Mouse (Mus musculus) stomach, embryonic 14.5 days (tissue): ENCODE results near the gene Selenbp2. TPM values are rescaled to one million over a fixed set of nuclear protein-coding genes. Genes with fewer than 3 reads are reported as not detected.
"Not testable (repeated sequence)": the region's sequence is repeated elsewhere in the genome, so short reads cannot be mapped to it uniquely, and the experiment has no call there.

ENCODE experiments used
- ATAC-seq: fragments of 200-750 bp; cut with Nextera tagmentation; 2 replicates; pipeline ENCODE4 v1.8.0; 2017; ENCODE audit warnings: low read depth, moderate TSS enrichment; ENCODE audit not compliant: insufficient number of reproducible peaks, insufficient read depth, low FRiP score
- H3K27ac ChIP-seq: fragments of 300-500 bp; sonication (generic); 2 replicates; pipeline ENCODE4 v1.5.1; 2014; ENCODE audit warnings: mild to moderate bottlenecking, low read length, moderate library complexity, mixed read lengths
- H3K27me3 ChIP-seq: fragments of 300-500 bp; sonication (generic); 2 replicates; pipeline ENCODE4 v1.6.1; 2014; ENCODE audit warnings: low read length, control low read depth, mixed read lengths; ENCODE audit not compliant: control insufficient read depth, insufficient read depth
- H3K36me3 ChIP-seq: fragments of 300-500 bp; sonication (generic); 2 replicates; pipeline ENCODE4 v1.6.1; 2014; ENCODE audit warnings: mild to moderate bottlenecking, control low read depth, low read length, moderate library complexity, mixed read lengths; ENCODE audit not compliant: control insufficient read depth, insufficient read depth
- H3K4me1 ChIP-seq: fragments of 300-500 bp; sonication (generic); 2 replicates; pipeline ENCODE4 v1.6.1; 2014; ENCODE audit warnings: low read length, control low read depth, mixed read lengths; ENCODE audit not compliant: control insufficient read depth, insufficient read depth
- H3K4me2 ChIP-seq: fragments of 300-500 bp; sonication (generic); replicated peaks from 2 replicates; pipeline ENCODE4 v1.6.1; 2014; ENCODE audit warnings: low read depth, low read length, control low read depth
- H3K4me3 ChIP-seq: fragments of 300-500 bp; sonication (generic); 2 replicates; pipeline ENCODE4 v1.5.1; 2014; ENCODE audit warnings: low read depth, low read length, control low read depth
- H3K9ac ChIP-seq: fragments of 300-500 bp; sonication (generic); replicated peaks from 2 replicates; pipeline ENCODE4 v1.6.1; 2014; ENCODE audit warnings: low read depth, mild to moderate bottlenecking, control low read depth, low read length, moderate library complexity, mixed read lengths
- H3K9me3 ChIP-seq: fragments of 300-500 bp; sonication (generic); 2 replicates; pipeline ENCODE4 v1.6.1; 2016; ENCODE audit warnings: low read depth, low read length, control low read depth; ENCODE audit not compliant: control insufficient read depth
- WGBS: fragments of 180-500 bp; shearing (Covaris S2); extraction: QIAGEN DNeasy Blood & Tissue Kit; methylation state at CpG from one replicate; pipeline ENCODE4 v1.1.7; 2014; 5-methylcytosine and 5-hydroxymethylcytosine counted together
- polyA plus RNA-seq: library from polyadenylated mRNA; unstranded; fragments of >200 nt; fragmentation: Nextera tagmentation; extraction: Ambion mirVana; gene quantifications from 2 replicates; pipeline ENCODE4 v1.2.1, GENCODE M21; 2014

Gene Selenbp2
- polyA plus RNA-seq, 1 experiment from 2014 or later: 2.6 TPM

- 78% methylated on average over 2 of the region's 3 CpGs for WGBS
- ATAC-seq, H3K4me1 ChIP-seq, H3K9me3 ChIP-seq, H3K36me3 ChIP-seq, H3K27me3 ChIP-seq, H3K27ac ChIP-seq, H3K4me2 ChIP-seq, H3K9ac ChIP-seq, H3K4me3 ChIP-seq: not testable (repeated sequence)
These were observed 4.7 kb upstream of the Selenbp2 start for GRCm38 (mm10) chr3:94688698-94689097.

DNA sequence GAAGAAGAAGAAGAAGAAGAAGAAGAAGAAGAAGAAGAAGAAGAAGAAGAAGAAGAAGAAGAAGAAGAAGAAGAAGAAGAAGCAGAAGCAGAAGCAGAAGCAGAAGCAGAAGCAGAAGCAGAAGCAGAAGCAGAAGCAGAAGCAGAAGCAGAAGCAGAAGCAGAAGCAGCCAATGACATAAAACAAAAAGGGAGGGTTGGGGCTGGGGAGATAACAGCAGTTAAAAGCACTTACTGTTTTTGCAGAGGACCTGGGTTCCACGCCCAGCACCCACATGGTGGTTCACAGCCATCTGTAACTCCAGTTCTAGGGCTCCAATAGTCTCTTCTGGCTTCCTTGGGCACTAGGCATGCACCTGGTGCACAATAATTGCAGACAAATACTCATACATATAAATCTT is 4.2 kb upstream of the Selenbp2 start:
- H3K27me3 ChIP-seq, ATAC-seq, H3K9ac ChIP-seq, H3K27ac ChIP-seq, H3K36me3 ChIP-seq, H3K4me3 ChIP-seq, H3K4me2 ChIP-seq, H3K4me1 ChIP-seq, H3K9me3 ChIP-seq: not testable (repeated sequence)
- WGBS: 73% methylated on average over 1 of the region's 1 CpGs

GRCm38 (mm10) chr3:94690162-94690561 is 3.2 kb upstream of the Selenbp2 start:
- H3K27ac ChIP-seq, H3K4me2 ChIP-seq, H3K9ac ChIP-seq, H3K4me1 ChIP-seq, ATAC-seq, H3K27me3 ChIP-seq, H3K4me3 ChIP-seq, H3K36me3 ChIP-seq, H3K9me3 ChIP-seq: not testable (repeated sequence)
- WGBS: 70% methylated on average over 6 of the region's 6 CpGs

DNA sequence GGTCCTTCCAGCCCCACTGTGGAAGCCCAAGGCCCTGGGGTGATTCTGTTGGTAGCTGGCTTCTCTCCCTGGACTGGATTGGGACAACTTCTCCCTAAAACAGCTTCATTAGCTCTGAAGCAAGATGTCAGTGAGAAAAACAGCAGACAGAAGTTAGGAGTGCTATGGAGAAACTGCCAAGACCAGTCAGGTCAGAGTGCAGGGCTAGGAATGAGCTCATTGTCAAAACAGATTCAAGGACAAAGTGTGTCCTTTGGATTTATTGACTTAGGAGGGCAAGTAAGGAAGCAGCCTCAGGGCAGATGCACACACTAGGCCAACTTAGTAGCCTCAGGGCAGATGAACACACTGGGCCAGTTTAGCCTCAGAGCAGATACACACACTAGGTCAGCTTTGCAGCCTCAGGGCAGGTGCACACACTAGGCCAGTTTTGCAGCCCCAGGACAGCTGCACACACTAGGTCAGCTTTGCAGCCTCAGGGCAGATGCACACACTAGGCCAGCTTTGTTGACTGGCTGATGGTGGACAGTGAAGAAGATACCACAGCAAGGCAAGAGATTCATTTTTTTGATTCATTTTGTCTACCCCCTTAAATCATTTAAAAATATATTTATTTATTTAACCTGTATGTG is 2.6 kb upstream of the Selenbp2 start:
- H3K4me3 ChIP-seq: no peak overlapping the region
- no peak overlapping the region for H3K9ac ChIP-seq
- no peaks in the 10 kb centered on the region for H3K36me3 ChIP-seq
- no peaks in the 10 kb centered on the region for H3K4me1 ChIP-seq
- H3K27me3 ChIP-seq: no peaks in the 10 kb centered on the region
- no peak overlapping the region for H3K27ac ChIP-seq
- H3K4me2 ChIP-seq: no peak overlapping the region
- no peak for ATAC-seq
- no peaks in the 10 kb centered on the region for H3K9me3 ChIP-seq

DNA sequence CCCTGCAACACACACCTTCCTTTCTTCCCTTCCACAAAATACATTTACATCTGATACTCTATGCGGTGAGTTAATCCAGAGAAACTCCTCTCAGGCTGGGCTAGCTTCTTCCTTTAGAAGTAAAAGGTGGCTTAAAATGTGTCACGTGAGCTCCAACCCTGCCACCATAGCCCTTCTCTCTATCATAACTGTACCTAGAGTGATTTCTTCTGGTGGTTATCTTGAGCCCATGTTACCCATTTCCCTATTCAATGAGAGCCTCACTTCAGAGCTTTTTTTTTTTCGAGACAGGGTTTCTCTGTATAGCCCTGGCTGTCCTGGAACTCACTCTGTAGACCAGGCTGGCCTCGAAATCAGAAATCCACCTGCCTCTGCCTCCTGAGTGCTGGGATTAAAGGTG is 1.7 kb upstream of the Selenbp2 start:
- not testable (repeated sequence) for H3K4me2 ChIP-seq, ATAC-seq
- 89% methylated on average over 4 of the region's 4 CpGs for WGBS

DNA sequence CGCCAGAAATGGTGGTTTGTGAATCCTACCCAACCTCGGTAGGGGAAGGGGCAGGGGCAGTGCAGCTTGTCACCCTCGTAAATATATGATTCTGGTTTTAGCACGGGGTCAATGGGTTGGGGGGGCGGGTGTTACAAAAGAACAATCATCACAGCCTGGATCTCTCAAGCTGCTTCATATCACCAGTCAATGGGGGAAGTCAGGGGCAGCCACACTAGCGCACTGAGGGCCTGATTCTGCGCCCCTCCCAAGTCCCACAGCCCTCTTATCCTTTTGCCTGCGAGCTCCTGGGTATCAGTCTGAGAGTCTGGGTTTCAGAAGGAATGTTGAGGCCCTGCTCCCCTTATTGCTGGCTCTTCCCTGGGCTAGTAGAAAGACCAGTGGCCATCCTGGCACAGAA is 518 bp downstream of the Selenbp2 start:
- not testable (repeated sequence) for H3K9me3 ChIP-seq, H3K4me3 ChIP-seq, H3K4me1 ChIP-seq, H3K9ac ChIP-seq, H3K27me3 ChIP-seq, H3K36me3 ChIP-seq, ATAC-seq, H3K27ac ChIP-seq, H3K4me2 ChIP-seq
- 23% methylated on average over 5 of the region's 8 CpGs for WGBS

More for the DNA sequence above, 1.7 kb upstream of the Selenbp2 start:
- H3K4me3 ChIP-seq, H3K9me3 ChIP-seq, H3K27ac ChIP-seq, H3K4me1 ChIP-seq, H3K27me3 ChIP-seq, H3K9ac ChIP-seq, H3K36me3 ChIP-seq: not testable (repeated sequence)

DNA sequence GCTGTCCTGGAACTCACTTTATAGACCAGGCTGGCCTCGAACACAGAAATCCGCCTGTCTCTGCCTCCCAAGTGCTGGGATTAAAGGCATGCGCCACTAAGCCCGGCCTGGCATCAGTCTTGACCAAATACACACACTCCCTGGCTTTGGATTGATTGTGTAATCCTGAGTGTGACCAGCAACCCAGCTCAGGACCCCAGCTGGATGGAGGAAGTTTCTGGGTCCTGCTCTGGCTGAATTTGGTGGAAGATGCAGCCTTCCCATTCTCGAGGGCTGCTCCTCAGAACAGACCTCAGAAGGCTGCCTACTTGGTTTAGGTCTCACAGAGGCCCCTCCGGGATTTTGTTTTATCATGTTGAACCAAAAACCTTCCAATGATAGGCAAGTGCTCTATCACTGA is 2.2 kb downstream of the Selenbp2 start:
- H3K27ac ChIP-seq, H3K36me3 ChIP-seq, H3K4me3 ChIP-seq, ATAC-seq, H3K9ac ChIP-seq, H3K27me3 ChIP-seq, H3K9me3 ChIP-seq, H3K4me1 ChIP-seq, H3K4me2 ChIP-seq: not testable (repeated sequence)
- WGBS: 88% methylated on average over 6 of the region's 6 CpGs

DNA sequence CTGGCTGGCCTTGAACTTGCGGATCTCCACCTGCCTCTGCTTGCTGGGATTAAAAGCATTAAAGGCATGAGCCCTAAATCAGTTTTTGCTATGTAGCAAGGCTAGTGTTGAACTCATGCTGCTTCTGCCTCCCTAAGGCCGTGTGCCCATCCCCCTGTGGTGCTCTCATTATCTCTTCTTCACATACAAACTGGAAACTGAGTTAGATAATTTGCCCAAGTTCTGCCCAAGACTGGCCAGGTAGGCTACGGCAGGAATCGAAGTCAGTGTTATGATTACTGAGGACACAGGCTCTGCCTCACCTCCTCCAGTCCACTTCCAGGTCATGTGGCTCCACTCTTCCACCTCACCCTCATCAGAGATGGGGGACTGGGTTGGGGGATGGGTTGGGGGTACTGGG is 2.9 kb downstream of the Selenbp2 start:
- H3K9me3 ChIP-seq, H3K4me1 ChIP-seq, H3K27me3 ChIP-seq, ATAC-seq, H3K4me3 ChIP-seq, H3K4me2 ChIP-seq, H3K9ac ChIP-seq, H3K36me3 ChIP-seq, H3K27ac ChIP-seq: not testable (repeated sequence)
- 82% methylated on average over 4 of the region's 4 CpGs for WGBS

DNA sequence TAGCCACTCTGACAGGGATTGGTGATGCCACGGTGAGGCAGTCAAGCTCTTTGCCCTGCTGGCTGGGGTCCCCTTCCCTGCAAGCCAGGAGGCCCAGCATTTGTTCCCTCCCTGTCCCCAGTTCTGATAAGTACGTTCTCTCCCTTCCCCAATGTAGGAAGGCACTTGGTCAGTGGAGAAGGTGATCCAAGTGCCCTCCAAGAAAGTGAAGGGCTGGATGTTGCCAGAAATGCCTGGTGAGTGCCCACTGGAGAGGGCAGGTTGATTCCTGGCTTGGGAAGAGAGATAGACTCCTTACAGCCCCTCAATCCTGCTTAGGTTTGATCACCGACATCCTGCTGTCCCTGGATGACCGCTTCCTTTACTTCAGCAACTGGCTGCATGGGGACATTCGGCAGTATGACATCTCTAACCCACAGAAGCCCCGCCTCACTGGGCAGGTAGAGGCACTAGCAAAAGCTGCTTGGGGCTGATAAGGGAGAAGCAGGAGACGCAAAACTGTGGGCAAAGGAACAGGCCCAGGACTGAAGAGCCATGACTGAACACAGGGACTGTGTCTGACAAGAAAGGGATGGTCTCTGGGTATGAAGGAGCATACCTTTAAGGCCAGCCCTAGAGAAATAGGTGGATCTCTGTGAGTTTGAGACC is 8.9 kb downstream of the Selenbp2 start:
- not testable (repeated sequence) for H3K9ac ChIP-seq, H3K27me3 ChIP-seq, H3K4me2 ChIP-seq, H3K36me3 ChIP-seq, H3K4me3 ChIP-seq, H3K9me3 ChIP-seq, ATAC-seq, H3K4me1 ChIP-seq, H3K27ac ChIP-seq
- 85% methylated on average over 6 of the region's 7 CpGs for WGBS
